Mouse (Mus musculus) bone marrow macrophage, adult 2 months (primary cell): ENCODE measurements around the gene Txn1.

Experiments
- CTCF ChIP-seq: IDR thresholded peaks from 2 replicates; pipeline ENCODE4 v1.5.1; 2012; ENCODE audit warnings: low read depth, mild to moderate bottlenecking, low read length, moderate library complexity
- POLR2A ChIP-seq: IDR thresholded peaks from 2 replicates; pipeline ENCODE4 v1.6.1; 2012; ENCODE audit warnings: mild to moderate bottlenecking, low read depth, low read length, borderline replicate concordance

DNA sequence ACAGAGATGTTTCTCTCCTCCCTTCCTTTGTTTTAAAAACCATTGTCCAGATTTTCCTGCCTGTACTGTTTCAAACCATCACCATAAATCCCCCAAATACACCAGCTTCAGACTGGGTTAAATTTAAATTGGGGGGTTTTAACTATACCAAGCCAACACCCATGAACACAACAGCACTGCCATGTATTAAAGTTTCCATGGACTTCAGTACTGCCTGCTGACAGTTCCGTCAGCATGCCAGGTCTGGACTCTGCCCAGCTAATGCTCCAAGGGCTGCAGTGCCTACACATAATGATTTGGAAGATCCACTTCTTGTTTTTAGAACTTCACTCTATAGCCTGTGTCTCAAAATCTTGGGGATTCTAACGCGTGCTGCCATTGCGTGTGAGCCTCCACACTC lies 8.7 kb downstream of the Txn1 start:
- TF ChIP-seq CTCF = no peak
- TF ChIP-seq POLR2A = no peak
